Mouse (Mus musculus): ENCODE results near the gene Cry2. TPM values are rescaled to one million over a fixed set of nuclear protein-coding genes. Genes with fewer than 3 reads are reported as not detected.

Cry2 gene
- polyA plus RNA-seq, 1 experiment from 2014 or later = 46.8 TPM

- ATAC-seq = peak; percentile 54
- no peaks in the 10 kb centered on the region for H3K9me3 ChIP-seq (ENCODE audit: control insufficient read depth, low read length)
- H3K4me3 ChIP-seq (replicated peaks; ENCODE audit: low read length) = no peak overlapping the region
- H3K36me3 ChIP-seq (ENCODE audit: control insufficient read depth, insufficient read depth) = peaks cover 19% of the 10 kb centered on the region; the same call in 1 of the 2 replicates
- WGBS = 60% methylated on average over 25 of the region's 25 CpGs
- peak overlapping the region; percentile 20; the same call in 1 of the 2 replicates for H3K27ac ChIP-seq (ENCODE audit: low read length)
- no peak overlapping the region for H3K9ac ChIP-seq (replicated peaks; ENCODE audit: low read depth, low read length)
- H3K4me1 ChIP-seq (replicated peaks; ENCODE audit: control insufficient read depth, insufficient read depth, low read length) = peaks cover 10% of the 10 kb centered on the region; the same call in 1 of the 2 replicates
- H3K4me2 ChIP-seq (ENCODE audit: low read length) = no peak overlapping the region
- no peaks in the 10 kb centered on the region for H3K27me3 ChIP-seq (replicated peaks; ENCODE audit: control insufficient read depth, insufficient read depth, low read length)
Measured at GRCm38 (mm10) chr2:92360186-92360823, 73.5 kb downstream of the Cry2 start.

- WGBS = 71% methylated on average over 2 of the region's 2 CpGs
- Histone ChIP-seq H3K9me3 (ENCODE audit: control insufficient read depth, low read length) (no peaks in the 10 kb centered on the region), H3K27me3 (replicated peaks; ENCODE audit: control insufficient read depth, insufficient read depth, low read length) (no peaks in the 10 kb centered on the region), H3K36me3 (ENCODE audit: control insufficient read depth, insufficient read depth) (peaks cover 19% of the 10 kb centered on the region; the same call in 1 of the 2 replicates), H3K27ac (ENCODE audit: low read length) (no peak overlapping the region), H3K4me3 (replicated peaks; ENCODE audit: low read length) (no peak overlapping the region), H3K4me1 (replicated peaks; ENCODE audit: control insufficient read depth, insufficient read depth, low read length) (peaks cover 10% of the 10 kb centered on the region; the same call in 1 of the 2 replicates), H3K4me2 (ENCODE audit: low read length) (no peak overlapping the region), H3K9ac (replicated peaks; ENCODE audit: low read depth, low read length) (no peak overlapping the region)
- no peak for ATAC-seq
Measured at GRCm38 (mm10) chr2:92359301-92359700, 74.5 kb downstream of the Cry2 start.

GRCm38 (mm10) chr2:92354224-92354623 is 79.6 kb downstream of the Cry2 start:
- Histone ChIP-seq H3K9ac (replicated peaks; ENCODE audit: low read depth, low read length) (no peak overlapping the region), H3K4me2 (ENCODE audit: low read length) (no peak overlapping the region), H3K36me3 (ENCODE audit: control insufficient read depth, insufficient read depth) (peaks cover 14% of the 10 kb centered on the region; the same call in 1 of the 2 replicates), H3K27me3 (replicated peaks; ENCODE audit: control insufficient read depth, insufficient read depth, low read length) (no peaks in the 10 kb centered on the region), H3K27ac (ENCODE audit: low read length) (no peak overlapping the region), H3K9me3 (ENCODE audit: control insufficient read depth, low read length) (no peaks in the 10 kb centered on the region), H3K4me1 (replicated peaks; ENCODE audit: control insufficient read depth, insufficient read depth, low read length) (no peaks in the 10 kb centered on the region), H3K4me3 (replicated peaks; ENCODE audit: low read length) (no peak overlapping the region)
- no peak for ATAC-seq
- WGBS = 80% methylated on average over 6 of the region's 6 CpGs

Small RNAs within 50 kb of the gene (microRNA-seq; reads per million reads assigned to microRNA genes)
- 0.83 reads per million for gene Mir7000

Other genes starting within 250 kb of the Cry2 start
- gene Pex16, start 59.4 kb downstream of the Cry2 start, polyA plus RNA-seq (2015; fragmentation: Nextera tagmentation; extraction: Ambion mirVana) = 38.3 and 42.0 TPM in 2 replicates
- gene Large2, start 59.2 kb downstream of the Cry2 start, polyA plus RNA-seq (2015; fragmentation: Nextera tagmentation; extraction: Ambion mirVana) = 1.4 and 2.4 TPM in 2 replicates
- gene 1700029I15Rik, start 51.5 kb downstream of the Cry2 start, polyA plus RNA-seq (2015; fragmentation: Nextera tagmentation; extraction: Ambion mirVana) = 5.7 and 8.6 TPM in 2 replicates
- gene Mapk8ip1, start 32.8 kb downstream of the Cry2 start, polyA plus RNA-seq (2015; fragmentation: Nextera tagmentation; extraction: Ambion mirVana) = 101 TPM in 2 replicates
- 10.6 and 12.7 TPM in 2 replicates for gene Slc35c1, start 26.5 kb upstream of the Cry2 start, polyA plus RNA-seq (2015; fragmentation: Nextera tagmentation; extraction: Ambion mirVana)
- gene Chst1, start 165.7 kb upstream of the Cry2 start, polyA plus RNA-seq (2015; fragmentation: Nextera tagmentation; extraction: Ambion mirVana) = 18.8 and 27.3 TPM in 2 replicates